Mouse (Mus musculus) thymus, adult 2 months (tissue): Measurements from ENCODE around the gene Rfc5.
"Not testable (repeated sequence)": the region's sequence is repeated elsewhere in the genome, so short reads cannot be mapped to it uniquely, and the experiment has no call there.

ENCODE experiments used
- CTCF ChIP-seq: fragments of 200-500 bp; IDR thresholded peaks from 2 replicates; pipeline ENCODE4 v1.5.1; 2012; ENCODE audit warnings: mild to moderate bottlenecking, control low read depth, low read length, moderate library complexity, borderline replicate concordance; ENCODE audit not compliant: control insufficient read depth, poor library complexity, insufficient read depth; ENCODE audit errors: extremely low read depth
- POLR2A ChIP-seq: fragments of 200-500 bp; IDR thresholded peaks from 2 replicates; pipeline ENCODE4 v1.6.1; 2012; ENCODE audit warnings: mild to moderate bottlenecking, low read length, control low read depth, moderate library complexity; ENCODE audit not compliant: control insufficient read depth, poor library complexity, insufficient read depth; ENCODE audit errors: extremely low read depth

DNA sequence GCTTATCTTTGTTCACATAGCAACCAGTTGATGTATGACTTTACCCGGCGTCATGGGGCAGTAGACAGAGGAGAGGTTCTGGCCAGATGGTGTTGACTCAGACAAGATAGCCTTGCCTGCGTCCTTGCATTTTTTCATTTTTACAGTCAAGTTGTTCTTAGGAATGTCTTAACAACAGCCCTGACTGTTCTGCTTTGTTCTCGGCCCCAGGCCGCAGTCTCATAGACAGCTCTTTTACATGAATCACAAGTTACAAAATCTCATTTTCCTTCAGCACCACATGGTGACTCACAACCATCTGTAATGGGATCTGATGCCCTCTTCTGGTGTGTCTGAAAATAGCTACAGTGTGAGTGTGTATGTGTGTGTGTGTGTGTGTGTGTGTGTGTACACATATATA, 44.4 kb downstream of the Rfc5 start:
- not testable (repeated sequence) for TF ChIP-seq POLR2A, CTCF
